Mouse (Mus musculus) cerebellum, adult 18-20 months (tissue): ENCODE measurements around the gene Ntrk3.

Experiments
- DNase-seq, 2 experiments: peaks; one replicate each; pipeline ENCODE4 v3.0.0; 2021

Gene Ntrk3

DNA sequence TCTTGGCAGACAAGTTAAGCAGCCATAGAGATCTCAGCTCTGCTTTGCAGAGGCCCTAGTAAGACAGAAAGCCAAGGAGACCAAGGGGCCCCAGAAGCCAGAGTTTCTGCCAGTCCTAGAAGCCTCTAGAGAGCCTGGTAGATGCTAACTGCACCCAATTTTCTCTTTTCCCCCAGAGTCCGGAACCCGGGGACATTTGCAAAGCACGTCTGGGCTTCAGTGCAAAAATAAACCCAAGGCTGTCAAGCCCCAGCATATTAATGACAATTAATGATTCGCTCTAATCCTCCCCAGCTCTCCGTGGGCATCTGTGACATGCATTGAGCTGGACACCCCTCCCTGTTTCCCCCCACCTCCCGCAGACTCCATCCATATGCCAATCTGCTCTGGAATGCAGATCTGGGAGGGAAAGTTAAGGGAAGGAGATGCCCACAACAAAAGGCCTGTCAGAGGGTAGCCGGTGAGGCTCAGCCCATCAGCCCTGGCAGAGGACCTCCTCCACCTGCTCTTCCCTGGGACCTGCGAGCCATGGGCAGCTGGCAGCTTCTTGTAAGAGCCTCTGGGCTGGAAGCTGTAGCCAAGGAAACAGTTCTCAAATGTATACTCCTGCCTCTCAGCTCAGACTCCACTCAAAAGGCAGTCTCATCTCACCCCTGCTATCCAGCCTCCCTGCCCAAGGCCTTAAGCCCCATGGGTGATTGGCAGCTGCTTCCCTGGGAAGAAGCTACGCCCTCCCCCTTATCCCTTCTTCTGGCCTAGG lies 117.8 kb downstream of the Ntrk3 start:
- no peak for DNase-seq

DNA sequence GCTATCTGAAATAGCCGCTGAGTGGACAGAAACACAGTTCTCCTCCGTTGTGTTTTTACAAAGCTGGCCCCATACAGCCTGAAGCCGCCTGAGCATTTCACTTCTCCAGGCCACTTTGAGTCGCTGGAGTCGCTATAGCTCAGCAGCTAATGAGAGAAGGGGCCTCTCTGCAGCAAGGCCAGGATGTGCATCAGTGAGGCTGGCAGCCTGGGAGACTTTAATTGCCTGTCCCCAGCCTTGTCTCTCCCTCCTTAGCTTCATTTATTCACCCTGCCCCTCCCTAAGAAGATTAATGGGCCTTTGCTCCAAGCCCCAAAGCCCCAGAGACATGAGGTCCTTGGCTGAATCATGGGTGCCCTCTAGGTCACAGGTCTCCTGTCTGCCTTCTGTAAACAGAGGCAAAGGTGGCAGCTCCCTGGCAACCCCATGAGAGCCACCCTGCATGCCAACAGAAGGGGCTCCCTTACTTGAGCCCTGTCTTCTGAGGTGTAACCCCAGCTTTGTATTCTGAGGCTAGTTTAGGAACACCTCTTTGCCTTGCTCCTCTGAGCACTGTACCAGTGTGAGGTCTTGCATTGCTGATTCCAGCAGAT lies 132.2 kb downstream of the Ntrk3 start:
- DNase-seq, result no peak

DNA sequence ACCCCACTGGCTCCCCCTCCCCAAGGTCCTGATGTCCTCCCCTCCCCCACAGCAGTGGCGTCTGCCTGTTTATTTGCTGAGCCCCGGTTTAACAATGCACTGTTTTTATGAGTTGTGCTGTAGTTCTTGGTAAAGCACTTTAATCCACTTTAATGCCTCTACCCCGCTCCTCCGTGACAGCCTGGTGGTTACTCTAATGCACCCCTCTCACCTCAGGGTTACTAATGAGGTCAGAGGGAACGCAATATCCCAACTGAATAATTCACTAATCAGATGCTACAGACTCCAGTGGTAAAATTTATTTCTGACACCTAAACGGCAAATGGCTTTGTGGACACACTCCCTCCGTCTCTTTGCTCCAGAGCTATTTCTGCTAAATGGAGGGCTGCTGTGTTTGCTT lies 133.9 kb downstream of the Ntrk3 start:
- no peak for DNase-seq

DNA sequence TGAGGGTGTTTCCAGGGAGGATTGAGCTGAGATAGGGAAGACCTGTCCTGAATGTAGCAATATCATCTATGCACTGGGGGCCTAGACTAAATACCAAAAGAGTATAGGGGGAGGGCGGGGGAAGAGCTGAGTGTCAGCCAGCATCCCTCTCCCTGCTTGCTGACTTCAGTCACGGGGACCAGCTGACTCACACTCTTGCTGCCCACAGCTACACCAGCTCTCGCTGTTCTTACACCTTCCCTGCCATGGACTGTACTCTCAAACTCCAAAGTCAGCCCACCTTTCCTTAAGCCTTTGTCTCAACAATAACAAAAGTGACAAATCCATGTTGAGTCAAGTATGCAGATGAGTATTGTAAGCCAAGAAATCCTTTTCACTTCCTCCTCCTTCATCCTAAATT lies 136.0 kb downstream of the Ntrk3 start:
- no peak for DNase-seq

DNA sequence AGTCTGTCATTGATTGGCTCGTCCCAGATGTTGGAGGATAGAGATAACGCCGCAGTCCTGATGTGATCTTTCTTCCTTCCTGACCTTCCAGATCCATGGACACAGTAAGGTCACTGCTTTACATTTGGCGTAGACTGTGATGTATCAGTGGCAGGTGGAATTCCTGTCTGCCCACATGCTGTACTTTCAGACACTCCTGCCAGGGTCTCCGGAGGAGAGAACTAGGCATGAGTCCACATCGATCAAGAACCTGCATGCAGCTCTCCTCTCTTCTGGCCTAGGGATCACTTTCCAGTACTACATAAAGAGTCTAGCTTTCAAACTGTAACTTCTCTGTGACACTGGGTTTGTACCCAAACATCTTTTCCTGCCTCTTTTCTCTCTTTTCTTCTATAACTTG lies 136.9 kb downstream of the Ntrk3 start:
- DNase-seq, result no peak

DNA sequence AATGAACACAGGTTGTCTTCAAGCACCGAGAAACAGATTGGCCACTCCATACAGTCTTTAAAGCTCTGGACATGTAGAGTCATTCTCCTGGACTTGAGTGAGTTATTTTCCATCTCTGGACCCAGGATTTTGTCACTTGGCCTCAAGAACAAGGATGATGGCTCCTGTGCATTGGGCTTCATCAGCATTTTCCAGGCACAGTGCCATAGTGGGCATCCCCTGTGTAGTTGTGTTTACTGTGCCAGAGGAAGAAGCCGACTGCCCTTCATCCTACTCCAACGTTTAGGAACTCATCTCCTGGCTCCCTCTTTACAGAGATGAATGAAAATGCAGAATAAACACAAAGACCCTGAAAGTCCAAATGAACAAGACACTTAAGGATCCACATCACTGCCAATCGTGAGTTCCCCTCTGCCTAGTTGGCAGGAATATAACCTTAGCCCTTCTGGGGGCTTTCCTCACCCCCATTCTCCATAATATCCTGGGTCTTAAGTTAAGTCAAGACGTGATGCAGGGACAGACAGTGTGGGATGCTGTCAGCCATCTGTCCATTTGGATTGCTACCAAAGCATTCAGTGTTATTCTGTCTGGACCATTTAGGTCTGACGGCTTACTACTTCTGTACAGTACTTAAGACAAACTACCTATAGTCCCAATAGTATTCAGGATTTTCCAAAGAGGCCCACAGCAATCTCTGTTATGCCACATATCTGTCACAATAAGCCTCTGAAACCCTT lies 137.7 kb downstream of the Ntrk3 start:
- peak in 1 of 2 experiments; percentile 16 for DNase-seq

DNA sequence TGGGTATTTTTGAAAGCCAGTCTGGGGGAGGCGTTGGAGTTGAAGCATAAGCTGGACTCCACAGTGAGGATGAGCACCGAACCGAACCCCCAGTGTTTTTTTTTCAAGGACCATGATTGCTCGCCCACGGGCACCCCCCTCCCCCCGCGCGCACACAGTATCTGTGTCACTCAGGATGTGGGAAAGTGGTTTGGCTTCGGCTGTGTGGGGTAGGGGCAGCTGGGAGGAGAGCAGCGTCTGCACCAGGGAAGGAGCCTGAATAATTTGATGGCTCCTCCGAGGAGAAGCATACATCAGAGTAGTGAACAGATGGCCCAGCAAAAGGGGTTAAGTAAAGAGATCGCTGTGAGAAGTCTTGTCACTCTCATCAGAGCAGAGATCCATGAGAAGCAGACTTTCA lies 139.7 kb downstream of the Ntrk3 start:
- DNase-seq, result no peak

DNA sequence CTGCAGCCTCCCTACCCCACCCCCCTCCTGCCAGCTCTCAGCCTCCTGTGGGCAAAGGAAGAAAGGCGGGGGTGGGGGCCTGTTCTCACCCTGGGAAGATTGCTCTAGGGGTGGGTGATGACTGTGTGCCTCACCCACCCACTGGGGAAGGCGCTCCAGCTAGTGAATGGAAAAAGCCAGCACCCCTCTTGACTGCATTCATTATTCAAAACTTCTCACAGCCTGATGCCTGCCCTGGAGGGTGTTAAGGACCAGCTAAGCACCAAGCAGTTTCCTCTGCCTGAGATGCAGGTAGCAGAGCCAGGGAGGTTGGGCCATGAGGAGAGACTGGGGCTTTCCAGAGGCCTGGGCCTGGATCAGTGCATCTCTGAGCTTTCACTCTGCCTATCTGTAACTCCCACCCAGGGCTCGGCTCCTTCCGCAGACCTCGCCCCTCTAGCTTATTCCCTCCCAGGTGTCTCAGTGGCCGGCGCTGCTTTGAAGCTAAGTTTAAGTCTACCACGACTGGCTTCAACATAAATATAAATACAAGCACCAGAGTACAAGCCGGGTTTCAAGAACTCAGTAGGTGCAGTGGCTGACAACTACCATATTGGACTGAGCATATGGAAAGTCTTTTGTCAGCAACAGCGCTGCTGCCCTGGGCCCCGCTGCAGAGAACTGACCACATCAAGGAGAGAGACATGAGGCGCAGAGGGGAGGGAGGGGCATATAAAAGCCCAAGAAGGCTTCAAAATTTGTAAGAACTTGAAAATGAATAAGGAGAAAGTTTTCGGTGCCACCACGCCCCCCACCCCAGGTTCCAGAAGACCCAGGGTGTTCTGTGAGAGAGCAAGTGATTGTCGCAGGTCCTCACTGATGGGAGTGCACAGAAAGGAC lies 140.3 kb downstream of the Ntrk3 start:
- DNase-seq, result no peak

DNA sequence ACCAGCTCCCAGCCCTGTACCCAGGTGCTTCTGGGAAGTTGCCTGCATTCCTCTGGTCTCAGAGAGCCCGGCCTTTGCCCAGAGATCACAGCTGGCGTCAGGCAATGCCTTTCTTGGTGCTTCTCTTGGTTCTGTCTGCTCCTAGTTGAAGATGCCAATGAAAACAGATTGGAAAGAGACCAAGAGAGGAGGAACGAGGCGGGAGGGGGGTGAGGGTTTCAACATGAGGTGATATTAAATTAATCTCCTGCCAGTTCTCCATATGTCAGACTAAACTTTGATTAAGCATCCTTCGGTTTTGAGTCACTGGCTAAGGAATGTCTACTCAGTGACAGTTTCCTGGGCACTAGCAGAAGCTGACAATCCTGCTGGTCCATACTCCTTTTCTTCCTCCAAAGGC lies 141.3 kb downstream of the Ntrk3 start:
- no peak for DNase-seq

DNA sequence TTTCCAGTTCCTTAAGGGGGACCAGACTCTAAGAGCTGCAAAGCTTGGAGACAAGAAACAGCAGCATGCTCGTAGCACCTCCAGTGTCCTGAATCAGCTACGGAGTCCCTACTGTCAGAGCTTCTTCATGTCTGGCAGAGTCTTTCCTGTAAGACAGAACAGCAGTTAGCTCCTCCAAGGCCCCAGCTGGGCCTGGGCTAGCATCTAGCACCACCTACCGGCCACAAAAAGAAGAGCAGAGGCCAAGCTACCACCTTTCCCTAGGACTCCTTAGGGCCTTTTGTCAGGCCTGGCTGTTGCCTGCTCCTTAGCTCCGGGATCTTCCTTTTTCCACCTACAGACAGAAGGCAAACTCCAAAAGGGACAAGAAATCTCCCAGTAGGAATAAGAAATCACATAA lies 141.9 kb downstream of the Ntrk3 start:
- peak; percentile 85 to 87 for DNase-seq

DNA sequence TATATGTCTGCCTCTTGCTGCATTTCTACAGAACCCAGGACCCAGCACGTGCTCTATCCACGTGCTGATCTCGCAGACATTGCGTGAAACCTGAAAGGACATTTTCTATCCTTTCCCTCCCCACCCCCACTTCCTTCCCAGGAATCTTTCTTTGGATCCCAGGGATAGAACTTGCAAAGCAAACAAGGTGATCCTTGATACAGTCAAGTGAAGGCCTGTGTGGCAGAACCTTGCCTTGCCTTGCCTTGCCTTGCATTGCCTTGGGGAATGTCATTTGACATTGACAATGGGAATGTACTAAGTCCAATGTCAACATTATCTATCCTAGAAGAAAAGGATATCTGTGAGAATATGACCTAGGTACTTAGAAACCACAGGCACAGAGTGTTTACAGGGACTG lies 144.9 kb downstream of the Ntrk3 start:
- DNase-seq, result no peak

DNA sequence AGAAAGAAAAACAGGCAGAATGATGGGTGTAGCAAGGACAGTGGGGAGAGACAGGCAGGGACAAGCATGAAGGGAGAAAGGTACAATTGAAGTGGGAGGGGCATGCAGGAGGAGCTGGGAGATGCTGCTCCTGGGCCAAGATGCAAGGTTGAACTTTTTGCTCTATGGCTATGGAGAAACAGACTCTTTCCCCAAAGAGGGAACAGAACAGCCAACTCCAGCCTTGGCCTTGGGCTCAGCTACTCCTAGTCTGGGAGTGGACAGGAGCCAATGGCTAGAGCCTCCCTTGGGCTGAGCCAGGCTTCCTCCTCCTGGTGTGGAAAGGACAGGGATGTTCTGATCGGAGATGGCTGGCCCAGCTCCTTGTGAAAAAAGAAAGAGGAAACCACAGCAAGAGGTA lies 145.6 kb downstream of the Ntrk3 start:
- DNase-seq, result no peak

DNA sequence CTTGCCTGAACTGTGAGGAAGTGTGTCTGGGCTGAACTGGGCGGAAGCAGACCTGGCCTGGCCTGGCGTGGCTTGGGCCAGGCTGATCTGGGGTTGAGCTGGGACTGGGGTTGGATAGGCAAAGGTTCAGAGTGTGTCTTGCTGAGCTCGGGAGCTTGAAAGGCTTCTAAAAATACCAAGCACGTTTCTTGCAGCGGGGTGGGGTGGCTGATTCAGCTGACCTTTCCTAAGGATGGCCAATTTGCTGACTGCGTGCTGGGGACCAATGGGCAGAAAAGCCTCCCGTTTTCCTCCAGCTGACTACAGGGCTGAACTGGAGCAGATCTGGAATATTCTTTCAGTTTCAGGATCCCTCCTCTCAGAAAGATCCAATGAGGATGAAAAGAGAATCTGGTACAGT lies 148.0 kb downstream of the Ntrk3 start:
- DNase-seq, result no peak

DNA sequence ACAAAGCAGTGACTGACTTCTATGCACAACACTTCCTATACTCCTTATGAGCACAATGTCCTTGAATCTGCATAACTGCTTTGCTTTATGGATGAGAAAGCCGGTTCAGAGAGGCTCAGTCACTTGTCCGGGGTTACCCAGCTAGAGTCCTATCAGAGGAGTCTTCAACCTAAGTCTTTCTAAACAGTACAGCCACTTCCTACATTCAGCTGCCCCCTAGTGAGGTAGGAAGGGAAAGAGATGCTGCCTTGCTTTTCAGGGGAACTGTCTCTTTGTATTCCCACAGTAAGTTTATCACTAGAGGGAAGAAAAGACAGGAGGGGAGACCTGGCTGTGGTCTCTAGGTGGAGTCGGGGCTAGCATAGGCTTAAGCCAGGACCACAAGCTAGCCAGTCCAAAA lies 151.0 kb downstream of the Ntrk3 start:
- peak in 1 of 2 experiments; percentile 45 for DNase-seq

DNA sequence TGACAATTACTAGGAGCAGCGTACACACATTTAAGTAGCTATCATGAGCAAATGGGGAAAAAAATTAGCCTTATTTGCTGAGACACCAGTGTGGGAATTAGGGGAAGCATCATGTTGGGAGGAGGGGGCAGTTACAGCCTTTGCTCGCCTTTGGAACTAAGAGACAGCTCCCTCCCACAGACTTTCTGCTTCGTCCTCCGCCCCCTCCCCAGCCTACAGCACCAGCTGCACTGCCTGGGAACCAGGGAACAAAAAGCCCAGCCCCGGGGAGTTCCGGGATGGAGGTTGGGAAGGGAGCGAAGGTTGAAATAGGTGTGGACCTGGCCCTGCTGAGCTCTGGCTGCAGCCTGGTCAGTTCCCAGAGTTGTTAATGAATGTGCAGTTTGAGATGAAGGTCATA lies 151.9 kb downstream of the Ntrk3 start:
- DNase-seq, result no peak

DNA sequence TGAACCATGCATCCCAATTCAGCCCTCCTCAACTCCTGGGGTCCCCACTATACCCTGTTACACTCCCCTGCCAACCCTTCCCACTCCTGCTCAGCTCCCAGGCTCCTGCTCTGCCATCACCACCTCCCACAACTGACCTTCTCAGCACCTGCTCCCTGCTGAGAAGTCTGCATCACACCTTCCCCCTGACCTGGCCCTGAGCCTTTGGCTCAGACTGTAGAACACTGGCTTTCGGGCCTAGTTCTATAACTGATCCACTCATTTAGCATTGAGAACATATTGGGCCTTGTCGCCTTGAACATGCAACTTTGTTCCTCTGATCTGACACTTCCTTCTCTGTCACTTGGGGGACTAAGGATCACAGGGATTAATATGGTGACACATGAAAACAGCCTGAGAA lies 152.9 kb downstream of the Ntrk3 start:
- peak in 1 of 2 experiments; percentile 33 for DNase-seq

DNA sequence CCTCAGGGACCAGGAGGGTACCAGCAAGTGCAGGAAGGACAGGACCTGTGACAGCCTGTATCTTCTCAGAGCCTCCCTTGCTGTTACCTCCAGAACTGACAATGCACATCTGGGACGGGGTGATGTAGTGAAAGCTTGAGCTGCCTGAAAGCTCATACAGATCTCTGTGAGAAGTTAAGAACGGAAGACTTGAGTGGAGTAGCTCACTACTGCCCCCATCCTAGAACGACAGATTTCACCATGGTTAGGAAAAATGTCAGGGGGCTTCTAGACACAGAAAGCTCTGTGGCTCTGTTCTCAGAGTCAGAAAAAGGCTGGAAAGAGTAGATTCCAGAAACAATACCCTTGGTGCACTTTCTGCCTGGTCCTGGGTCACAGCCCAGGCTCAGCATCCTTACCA lies 153.3 kb downstream of the Ntrk3 start:
- no peak for DNase-seq

DNA sequence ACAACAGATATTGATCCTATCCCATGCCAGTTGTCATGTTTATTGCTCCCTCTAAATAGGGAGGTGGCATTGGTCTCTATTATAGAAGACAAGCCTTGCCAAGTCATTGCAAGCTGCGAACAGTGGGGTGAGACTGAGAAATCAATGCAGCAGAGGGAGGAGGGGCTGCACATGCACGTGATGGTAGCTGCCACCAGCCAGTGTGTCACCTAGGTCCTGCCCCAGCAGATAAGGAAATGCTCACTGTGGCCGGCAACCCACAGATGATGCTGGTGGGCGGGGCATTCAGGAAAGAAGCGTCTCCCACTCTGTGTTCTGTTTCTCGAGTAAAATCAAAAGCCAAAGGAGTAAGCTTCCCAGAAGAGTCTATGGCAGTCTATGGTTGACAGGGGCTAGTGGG lies 154.1 kb downstream of the Ntrk3 start:
- no peak for DNase-seq

DNA sequence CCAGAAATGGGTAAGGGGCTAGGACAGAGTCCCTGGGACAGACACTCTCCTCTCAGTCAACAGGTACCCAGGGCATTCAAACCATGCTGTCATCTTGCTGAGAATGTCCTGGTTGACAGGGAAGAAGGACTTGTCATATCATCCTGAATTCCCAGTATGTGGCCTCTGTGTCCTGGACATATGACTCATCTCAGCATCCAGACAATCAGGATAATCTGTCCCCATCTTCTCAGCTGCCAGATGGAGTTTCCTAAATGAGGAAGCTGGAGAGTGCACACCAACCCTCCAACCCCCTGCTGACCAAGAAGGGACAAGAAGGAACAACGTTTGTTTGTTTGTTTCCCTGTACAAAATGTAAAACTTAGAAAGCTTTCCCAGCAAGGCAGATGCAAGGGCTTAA lies 156.5 kb downstream of the Ntrk3 start:
- DNase-seq, result peak; percentile 45 to 53

DNA sequence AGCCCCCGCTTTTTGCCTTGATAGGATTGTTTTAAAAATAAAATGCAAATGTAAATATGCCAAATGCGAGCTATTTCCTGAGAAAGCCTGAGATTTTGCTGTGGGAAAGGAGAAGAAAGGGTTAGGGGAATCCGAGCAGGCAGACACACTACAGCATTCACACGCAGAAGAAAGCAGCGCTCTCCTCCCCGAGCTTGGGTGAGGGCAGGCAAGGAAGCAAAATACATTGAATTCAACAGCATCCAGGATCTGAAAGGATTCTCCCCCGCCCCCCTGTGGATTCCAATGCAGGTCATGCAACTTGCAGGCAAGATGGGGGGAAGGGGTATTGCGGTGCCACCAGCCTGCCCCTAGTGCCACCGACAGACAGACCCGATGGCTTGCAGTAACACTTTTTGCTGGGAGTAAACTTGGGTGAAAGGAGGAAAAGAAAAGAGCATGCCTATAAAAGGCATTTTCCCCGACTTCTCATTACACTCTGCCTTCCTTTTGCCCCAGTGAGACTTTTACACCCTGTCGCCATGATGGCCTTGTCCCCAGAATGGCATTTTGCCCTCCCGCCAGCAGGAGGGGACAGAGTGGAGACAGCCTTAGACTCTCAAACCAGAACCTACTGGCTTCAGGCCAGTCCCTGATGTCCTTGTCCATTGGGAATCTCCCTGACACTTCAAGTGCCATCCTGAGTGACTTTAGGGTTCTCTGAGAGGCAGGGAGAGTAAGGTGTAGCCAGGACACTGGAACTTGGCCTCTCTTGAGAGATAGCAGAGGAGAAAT lies 158.2 kb downstream of the Ntrk3 start:
- DNase-seq, result peak; percentile 80

DNA sequence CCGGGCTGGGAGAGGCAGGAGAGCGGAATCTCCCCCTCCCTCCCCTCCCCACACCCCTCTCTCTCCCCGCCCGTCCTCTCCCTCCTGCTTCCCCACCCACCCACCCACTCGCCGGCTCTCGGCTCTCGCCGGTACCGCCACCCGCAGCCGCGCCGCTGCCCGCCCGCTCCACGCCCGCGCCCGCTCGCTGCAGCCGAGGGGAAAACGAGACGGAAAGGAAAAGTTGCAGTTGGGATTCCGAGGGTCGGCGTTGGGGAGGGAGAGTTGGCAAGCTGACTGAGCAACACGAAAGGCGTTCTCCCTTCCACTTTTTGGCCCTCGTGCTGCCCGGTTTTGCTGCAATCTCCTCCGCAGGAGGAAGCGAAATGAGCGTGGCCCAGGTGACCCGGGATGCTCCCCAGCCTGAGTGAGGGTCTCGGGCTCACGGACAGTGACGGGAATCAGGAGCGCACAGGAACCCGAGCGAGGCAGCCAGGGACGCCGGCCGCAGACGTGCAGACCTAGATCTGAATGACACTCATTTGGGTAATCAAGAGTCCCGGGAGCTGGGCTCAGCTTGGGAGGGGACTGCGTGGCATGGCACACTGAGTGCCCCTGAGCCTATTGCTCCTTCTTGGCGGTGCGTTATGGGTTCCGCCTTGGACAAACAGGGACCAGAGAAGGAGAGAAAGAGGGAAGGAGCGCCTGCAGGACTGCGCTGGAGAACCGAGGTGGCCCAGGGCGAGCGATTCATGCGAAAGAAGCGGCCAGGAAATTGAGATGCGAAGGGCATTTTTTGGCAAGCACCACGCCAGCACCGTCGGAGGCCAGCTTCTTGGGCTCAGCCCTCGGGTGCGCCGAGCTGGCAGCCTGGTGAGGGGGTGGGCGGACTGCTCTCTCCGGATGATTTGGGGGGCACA lies 159.1 kb downstream of the Ntrk3 start:
- peak; percentile 69 to 73 for DNase-seq
